Mouse (Mus musculus): ENCODE data around the gene Il19. TPM values are rescaled to one million over a fixed set of nuclear protein-coding genes. Genes with fewer than 3 reads are reported as not detected.

Il19 gene
- not detected in 2 replicates for polyA plus RNA-seq (2011; ENCODE audit: insufficient read depth, insufficient read length, low read depth, missing spikeins)

- TF ChIP-seq POLR2A (IDR thresholded peaks at IDR 0.05; ENCODE audit: insufficient read depth, low read length) = no peak
- TF ChIP-seq CTCF (IDR thresholded peaks at IDR 0.05; ENCODE audit: low read depth, low read length) = no peak
- TF ChIP-seq EP300 (IDR thresholded peaks at IDR 0.05; ENCODE audit: insufficient read depth, low read depth, low read length) = no peak
- no peaks in the 10 kb centered on the region for H3K4me1 ChIP-seq (ENCODE audit: control insufficient read depth, insufficient read depth, low read length)
- no peaks in the 10 kb centered on the region for H3K36me3 ChIP-seq (ENCODE audit: control insufficient read depth, insufficient read depth, low read length, poor library complexity, severe bottlenecking)
- H3K4me3 ChIP-seq (ENCODE audit: low read depth, low read length) = no peak within 1 kb of the TSS
- no peaks in the 10 kb centered on the region for H3K27me3 ChIP-seq (ENCODE audit: control insufficient read depth, insufficient read depth, low read length, poor library complexity, severe bottlenecking)
- H3K9me3 ChIP-seq (replicated peaks; ENCODE audit: control insufficient read depth, insufficient read depth, low read length, poor library complexity, severe bottlenecking) = no peaks in the 10 kb centered on the region
- H3K27ac ChIP-seq (ENCODE audit: insufficient read depth, low read length) = no peak within 1 kb of the TSS
- no peak within 1 kb of the TSS for H3K9ac ChIP-seq (ENCODE audit: low read depth, poor library complexity, severe bottlenecking)
Observed at GRCm38 (mm10) chr1:130940065-130940687, at the start of gene Il19. Il19 (minus strand) TSS chr1:130940115.

GRCm38 (mm10) chr1:130989331-130989730 is 49.4 kb upstream of the Il19 start:
- H3K9ac ChIP-seq (ENCODE audit: low read depth, poor library complexity, severe bottlenecking) = no peak overlapping the region
- no peak overlapping the region for H3K4me3 ChIP-seq (ENCODE audit: low read depth, low read length)
- no peak for TF ChIP-seq POLR2A (IDR thresholded peaks at IDR 0.05; ENCODE audit: insufficient read depth, low read length)
- TF ChIP-seq CTCF (IDR thresholded peaks at IDR 0.05; ENCODE audit: low read depth, low read length) = no peak
- no peak for TF ChIP-seq EP300 (IDR thresholded peaks at IDR 0.05; ENCODE audit: insufficient read depth, low read depth, low read length)
- no peak overlapping the region for H3K27ac ChIP-seq (ENCODE audit: insufficient read depth, low read length)
- no peaks in the 10 kb centered on the region for H3K9me3 ChIP-seq (replicated peaks; ENCODE audit: control insufficient read depth, insufficient read depth, low read length, poor library complexity, severe bottlenecking)
- no peaks in the 10 kb centered on the region for H3K36me3 ChIP-seq (ENCODE audit: control insufficient read depth, insufficient read depth, low read length, poor library complexity, severe bottlenecking)
- H3K27me3 ChIP-seq (ENCODE audit: control insufficient read depth, insufficient read depth, low read length, poor library complexity, severe bottlenecking) = no peaks in the 10 kb centered on the region
- no peaks in the 10 kb centered on the region for H3K4me1 ChIP-seq (ENCODE audit: control insufficient read depth, insufficient read depth, low read length)

- TF ChIP-seq CTCF (IDR thresholded peaks at IDR 0.05; ENCODE audit: low read depth, low read length) (peak; percentile 30), EP300 (IDR thresholded peaks at IDR 0.05; ENCODE audit: insufficient read depth, low read depth, low read length) (no peak)
- no peak overlapping the region for H3K9ac ChIP-seq (ENCODE audit: low read depth, poor library complexity, severe bottlenecking)
Observed at GRCm38 (mm10) chr1:130987418-130987817, 47.5 kb upstream of the Il19 start.

GRCm38 (mm10) chr1:130987001-130987400 is 47.1 kb upstream of the Il19 start:
- H3K36me3 ChIP-seq (ENCODE audit: control insufficient read depth, insufficient read depth, low read length, poor library complexity, severe bottlenecking) = no peaks in the 10 kb centered on the region
- H3K27me3 ChIP-seq (ENCODE audit: control insufficient read depth, insufficient read depth, low read length, poor library complexity, severe bottlenecking) = no peaks in the 10 kb centered on the region
- TF ChIP-seq EP300 (IDR thresholded peaks at IDR 0.05; ENCODE audit: insufficient read depth, low read depth, low read length) (no peak), CTCF (IDR thresholded peaks at IDR 0.05; ENCODE audit: low read depth, low read length) (no peak), POLR2A (IDR thresholded peaks at IDR 0.05; ENCODE audit: insufficient read depth, low read length) (no peak)

More at GRCm38 (mm10) chr1:130987418-130987817, 47.5 kb upstream of the Il19 start:
- H3K27ac ChIP-seq (ENCODE audit: insufficient read depth, low read length) = no peak overlapping the region
- H3K27me3 ChIP-seq (ENCODE audit: control insufficient read depth, insufficient read depth, low read length, poor library complexity, severe bottlenecking) = no peaks in the 10 kb centered on the region
- no peak overlapping the region for H3K4me3 ChIP-seq (ENCODE audit: low read depth, low read length)
- H3K9me3 ChIP-seq (replicated peaks; ENCODE audit: control insufficient read depth, insufficient read depth, low read length, poor library complexity, severe bottlenecking) = no peaks in the 10 kb centered on the region
- no peaks in the 10 kb centered on the region for H3K36me3 ChIP-seq (ENCODE audit: control insufficient read depth, insufficient read depth, low read length, poor library complexity, severe bottlenecking)
- H3K4me1 ChIP-seq (ENCODE audit: control insufficient read depth, insufficient read depth, low read length) = no peaks in the 10 kb centered on the region

GRCm38 (mm10) chr1:130984441-130984840 is 44.5 kb upstream of the Il19 start:
- TF ChIP-seq CTCF (IDR thresholded peaks at IDR 0.05; ENCODE audit: low read depth, low read length) (peak; percentile 26), EP300 (IDR thresholded peaks at IDR 0.05; ENCODE audit: insufficient read depth, low read depth, low read length) (no peak)
- Histone ChIP-seq H3K4me3 (ENCODE audit: low read depth, low read length) (no peak overlapping the region), H3K4me1 (ENCODE audit: control insufficient read depth, insufficient read depth, low read length) (no peaks in the 10 kb centered on the region), H3K27ac (ENCODE audit: insufficient read depth, low read length) (no peak overlapping the region), H3K9ac (ENCODE audit: low read depth, poor library complexity, severe bottlenecking) (no peak overlapping the region), H3K27me3 (ENCODE audit: control insufficient read depth, insufficient read depth, low read length, poor library complexity, severe bottlenecking) (no peaks in the 10 kb centered on the region), H3K9me3 (replicated peaks; ENCODE audit: control insufficient read depth, insufficient read depth, low read length, poor library complexity, severe bottlenecking) (no peaks in the 10 kb centered on the region), H3K36me3 (ENCODE audit: control insufficient read depth, insufficient read depth, low read length, poor library complexity, severe bottlenecking) (no peaks in the 10 kb centered on the region)

More at GRCm38 (mm10) chr1:130987001-130987400, 47.1 kb upstream of the Il19 start:
- H3K4me3 ChIP-seq (ENCODE audit: low read depth, low read length) = no peak overlapping the region
- H3K27ac ChIP-seq (ENCODE audit: insufficient read depth, low read length) = no peak overlapping the region
- no peaks in the 10 kb centered on the region for H3K4me1 ChIP-seq (ENCODE audit: control insufficient read depth, insufficient read depth, low read length)
- H3K9ac ChIP-seq (ENCODE audit: low read depth, poor library complexity, severe bottlenecking) = no peak overlapping the region
- H3K9me3 ChIP-seq (replicated peaks; ENCODE audit: control insufficient read depth, insufficient read depth, low read length, poor library complexity, severe bottlenecking) = no peaks in the 10 kb centered on the region

GRCm38 (mm10) chr1:130979455-130979854 is 39.5 kb upstream of the Il19 start:
- no peak overlapping the region for H3K9ac ChIP-seq (ENCODE audit: low read depth, poor library complexity, severe bottlenecking)
- no peaks in the 10 kb centered on the region for H3K4me1 ChIP-seq (ENCODE audit: control insufficient read depth, insufficient read depth, low read length)
- H3K9me3 ChIP-seq (replicated peaks; ENCODE audit: control insufficient read depth, insufficient read depth, low read length, poor library complexity, severe bottlenecking) = no peaks in the 10 kb centered on the region
- no peaks in the 10 kb centered on the region for H3K27me3 ChIP-seq (ENCODE audit: control insufficient read depth, insufficient read depth, low read length, poor library complexity, severe bottlenecking)
- no peak overlapping the region for H3K4me3 ChIP-seq (ENCODE audit: low read depth, low read length)
- H3K36me3 ChIP-seq (ENCODE audit: control insufficient read depth, insufficient read depth, low read length, poor library complexity, severe bottlenecking) = no peaks in the 10 kb centered on the region
- TF ChIP-seq POLR2A (IDR thresholded peaks at IDR 0.05; ENCODE audit: insufficient read depth, low read length) (no peak), EP300 (IDR thresholded peaks at IDR 0.05; ENCODE audit: insufficient read depth, low read depth, low read length) (no peak), CTCF (IDR thresholded peaks at IDR 0.05; ENCODE audit: low read depth, low read length) (peak; percentile 35)
- H3K27ac ChIP-seq (ENCODE audit: insufficient read depth, low read length) = no peak overlapping the region
